Mouse (Mus musculus) intestine, postnatal 0 days (tissue): ENCODE data around the gene Rnf126. TPM values are rescaled to one million over a fixed set of nuclear protein-coding genes. Genes with fewer than 3 reads are reported as not detected.

Source experiments
- ATAC-seq: fragments of 200-750 bp; cut with Nextera tagmentation; 2 replicates; pipeline ENCODE4 v1.8.0; 2017; ENCODE audit warnings: mild to moderate bottlenecking, moderate TSS enrichment, moderate library complexity
- H3K27ac ChIP-seq: fragments of 300-500 bp; sonication (generic); 2 replicates; pipeline ENCODE4 v1.5.1; 2014; ENCODE audit warnings: mild to moderate bottlenecking, low read depth, low read length, moderate library complexity
- H3K27me3 ChIP-seq: fragments of 300-500 bp; sonication (generic); replicated peaks from 2 replicates; pipeline ENCODE4 v1.6.1; 2014; ENCODE audit warnings: low read length, mixed read lengths; ENCODE audit not compliant: control insufficient read depth, insufficient read depth
- H3K36me3 ChIP-seq: fragments of 300-500 bp; sonication (generic); 2 replicates; pipeline ENCODE4 v1.6.1; 2014; ENCODE audit warnings: mild to moderate bottlenecking, moderate library complexity; ENCODE audit not compliant: control insufficient read depth, insufficient read depth
- H3K4me1 ChIP-seq: fragments of 300-500 bp; sonication (generic); replicated peaks from 2 replicates; pipeline ENCODE4 v1.6.1; 2014; ENCODE audit warnings: antibody characterized with exemption, low read length, mixed read lengths; ENCODE audit not compliant: control insufficient read depth, insufficient read depth
- H3K4me2 ChIP-seq: fragments of 300-500 bp; sonication (generic); replicated peaks from 2 replicates; pipeline ENCODE4 v1.6.1; 2014; ENCODE audit warnings: low read depth, mild to moderate bottlenecking, moderate library complexity
- H3K4me3 ChIP-seq: fragments of 300-500 bp; sonication (generic); 2 replicates; pipeline ENCODE4 v1.5.1; 2014; ENCODE audit warnings: low read depth, low read length
- H3K9ac ChIP-seq: fragments of 300-500 bp; sonication (generic); 2 replicates; pipeline ENCODE4 v1.6.1; 2014; ENCODE audit warnings: mild to moderate bottlenecking, low read depth, low read length
- H3K9me3 ChIP-seq: fragments of 300-500 bp; sonication (generic); 2 replicates; pipeline ENCODE4 v1.6.1; 2016; ENCODE audit warnings: mixed run types; ENCODE audit not compliant: control insufficient read depth
- CTCF ChIP-seq: sonication (generic); IDR thresholded peaks from 2 replicates; pipeline ENCODE4 v1.5.1; 2016; ENCODE audit warnings: low read depth, mild to moderate bottlenecking, control low read depth, antibody characterized with exemption, moderate library complexity
- WGBS: fragments of 180-500 bp; shearing (Covaris S2); extraction: QIAGEN DNeasy Blood & Tissue Kit; methylation state at CpG from one replicate; pipeline ENCODE4 v1.1.7; 2014; 5-methylcytosine and 5-hydroxymethylcytosine counted together
- polyA plus RNA-seq: library from polyadenylated mRNA; unstranded; fragments of >200 nt; fragmentation: Nextera tagmentation; extraction: Ambion mirVana; gene quantifications from 2 replicates; pipeline ENCODE4 v1.2.1, GENCODE M21; 2015

Rnf126 gene
- polyA plus RNA-seq, 1 experiment from 2014 or later: 41.2 TPM

- no peaks in the 10 kb centered on the region for H3K36me3 ChIP-seq
- 38% methylated on average over 7 of the region's 7 CpGs for WGBS
- no peak overlapping the region for H3K4me2 ChIP-seq
- H3K27ac ChIP-seq: no peak overlapping the region
- TF ChIP-seq CTCF: peak; percentile 87
- no peak for ATAC-seq
- H3K4me1 ChIP-seq: no peaks in the 10 kb centered on the region
- H3K9ac ChIP-seq: no peak overlapping the region
- H3K4me3 ChIP-seq: no peak overlapping the region
- H3K9me3 ChIP-seq: no peaks in the 10 kb centered on the region
- H3K27me3 ChIP-seq: no peaks in the 10 kb centered on the region
Observed at GRCm38 (mm10) chr10:79788386-79789158, 21.8 kb upstream of the Rnf126 start.

GRCm38 (mm10) chr10:79783920-79784800, 17.4 kb upstream of the Rnf126 start:
- no peak overlapping the region for H3K9ac ChIP-seq
- WGBS: 52% methylated on average over 27 of the region's 27 CpGs
- no peaks in the 10 kb centered on the region; the same call in 1 of the 2 replicates for H3K4me1 ChIP-seq
- no peaks in the 10 kb centered on the region for H3K36me3 ChIP-seq
- no peak overlapping the region for H3K4me2 ChIP-seq
- no peak for ATAC-seq
- no peak overlapping the region for H3K4me3 ChIP-seq
- TF ChIP-seq CTCF: peak; percentile 68
- H3K27me3 ChIP-seq: no peaks in the 10 kb centered on the region
- H3K27ac ChIP-seq: no peak overlapping the region
- no peaks in the 10 kb centered on the region for H3K9me3 ChIP-seq

- Histone ChIP-seq H3K4me3 (no peak overlapping the region), H3K27ac (no peak overlapping the region), H3K9ac (no peak overlapping the region), H3K9me3 (no peaks in the 10 kb centered on the region), H3K27me3 (no peaks in the 10 kb centered on the region), H3K36me3 (no peaks in the 10 kb centered on the region), H3K4me1 (no peaks in the 10 kb centered on the region; the same call in 1 of the 2 replicates), H3K4me2 (no peak overlapping the region)
- peak; percentile 63 for TF ChIP-seq CTCF
- WGBS: 67% methylated on average over 7 of the region's 7 CpGs
- ATAC-seq: no peak
Observed at GRCm38 (mm10) chr10:79783050-79783449, 16.3 kb upstream of the Rnf126 start.

- no peak overlapping the region for H3K27ac ChIP-seq
- H3K27me3 ChIP-seq: no peaks in the 10 kb centered on the region
- H3K36me3 ChIP-seq: no peaks in the 10 kb centered on the region
- TF ChIP-seq CTCF: no peak
- H3K9me3 ChIP-seq: no peaks in the 10 kb centered on the region
- whole genome bisulfite sequencing: 81% methylated on average over 5 of the region's 5 CpGs
- H3K4me2 ChIP-seq: no peak overlapping the region
- no peak for ATAC-seq
- H3K4me1 ChIP-seq: no peaks in the 10 kb centered on the region; the same call in 1 of the 2 replicates
- no peak overlapping the region for H3K4me3 ChIP-seq
- H3K9ac ChIP-seq: no peak overlapping the region
Observed at GRCm38 (mm10) chr10:79781956-79782355, 15.2 kb upstream of the Rnf126 start.

- Histone ChIP-seq H3K27ac (no peak overlapping the region), H3K9ac (no peak overlapping the region), H3K4me3 (peak overlapping the region; percentile 33), H3K4me2 (peak overlapping the region; percentile 66), H3K27me3 (no peaks in the 10 kb centered on the region), H3K4me1 (no peaks in the 10 kb centered on the region; the same call in 1 of the 2 replicates), H3K36me3 (no peaks in the 10 kb centered on the region), H3K9me3 (no peaks in the 10 kb centered on the region)
- no peak for ATAC-seq
- 27% methylated on average over 21 of the region's 21 CpGs for WGBS
- TF ChIP-seq CTCF: no peak
Observed at GRCm38 (mm10) chr10:79781139-79781538, 14.4 kb upstream of the Rnf126 start.

GRCm38 (mm10) chr10:79780664-79781015, 13.9 kb upstream of the Rnf126 start:
- H3K9me3 ChIP-seq: no peaks in the 10 kb centered on the region
- WGBS: under 1% methylated on average over 13 of the region's 13 CpGs
- H3K36me3 ChIP-seq: no peaks in the 10 kb centered on the region
- H3K9ac ChIP-seq: no peak overlapping the region
- H3K4me3 ChIP-seq: peak overlapping the region; percentile 33
- TF ChIP-seq CTCF: no peak
- no peaks in the 10 kb centered on the region; the same call in 1 of the 2 replicates for H3K4me1 ChIP-seq
- H3K27me3 ChIP-seq: no peaks in the 10 kb centered on the region
- H3K27ac ChIP-seq: peak overlapping the region; percentile 62
- peak overlapping the region; percentile 66 for H3K4me2 ChIP-seq
- ATAC-seq: no peak
